Mouse (Mus musculus): ENCODE data around the gene Plekhf1. TPM values are rescaled to one million over a fixed set of nuclear protein-coding genes. Genes with fewer than 3 reads are reported as not detected.

The Plekhf1 gene
- polyA plus RNA-seq (2012; fragmentation: generic; extraction: Trizol) = 10 to 100 TPM in 1 of 2 experiments, 1 to 10 TPM in 1; 3.9 to 15.1 TPM

DNA sequence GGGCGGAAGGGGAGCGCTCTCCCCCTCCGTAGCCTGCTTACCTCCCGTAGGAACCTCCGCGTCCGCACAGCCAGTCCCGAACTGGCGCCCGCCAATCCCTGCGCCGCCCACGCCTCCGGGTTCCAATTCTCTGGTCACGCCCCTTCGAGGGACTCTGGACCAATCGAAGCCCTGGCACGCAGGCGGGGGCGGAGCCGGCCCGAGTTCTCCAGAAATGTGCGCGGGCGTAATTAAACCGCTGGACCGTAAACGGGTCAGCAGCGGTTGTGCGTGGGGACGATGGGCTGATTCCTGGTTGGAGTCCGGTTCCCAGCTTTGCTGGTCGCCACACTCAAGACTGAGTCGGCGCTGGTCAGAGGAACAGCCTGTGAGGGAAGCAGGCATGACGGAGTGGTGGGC lies at the start of gene Plekhf1:
Gene Plekhf1 (minus strand): TSS at position 117 of the 399 bp plus-strand sequence.

GRCm38 (mm10) chr7:38270703-38271510 lies 43.1 kb upstream of the Plekhf1 start, which contains the start of gene Pop4:
TSS of gene Pop4 (minus strand) at chr7:38271423.

GRCm38 (mm10) chr7:38182962-38183687 lies 44.7 kb downstream of the Plekhf1 start, which contains the start of gene 1600014C10Rik:
TSS of gene 1600014C10Rik (plus strand) at chr7:38183217.

Other genes starting within 250 kb of the Plekhf1 start
- gene Uri1, start 204.5 kb downstream of the Plekhf1 start, polyA plus RNA-seq (2012; fragmentation: generic; extraction: Trizol) = 1 to 10 TPM; 1.6 to 9.9 TPM
- gene Ccne1, start 120.5 kb downstream of the Plekhf1 start, polyA plus RNA-seq (2012; fragmentation: generic; extraction: Trizol) = 10 to 100 TPM in 1 of 2 experiments, 1 to 10 TPM in 1; 4.1 to 12.9 TPM
- 1 to 10 TPM; 5.0 to 9.0 TPM for gene 1600014C10Rik, start 44.8 kb downstream of the Plekhf1 start, polyA plus RNA-seq (2012; fragmentation: generic; extraction: Trizol)
- 1 to 10 TPM; 1.5 to 9.2 TPM for gene Pop4, start 43.4 kb upstream of the Plekhf1 start, polyA plus RNA-seq (2012; fragmentation: generic; extraction: Trizol)

Data from C3H10T1/2 (cell line).